Mouse (Mus musculus): ENCODE results near the gene Polg2. TPM values are rescaled to one million over a fixed set of nuclear protein-coding genes. Genes with fewer than 3 reads are reported as not detected.

Gene Polg2
- polyA plus RNA-seq (2012; rRNA removed): 10.1 and 10.7 TPM in 2 replicates

GRCm38 (mm10) chr11:106779388-106780088 is at the start of gene Polg2:
Gene Polg2 (minus strand): TSS chr11:106779537.

GRCm38 (mm10) chr11:106788775-106789459 is 9.6 kb upstream of the Polg2 start, which contains the start of the genes Ddx5 and Cep95:
Gene Ddx5 (minus strand): TSS chr11:106789185.
Gene Cep95 (plus strand): TSS chr11:106789252.

GRCm38 (mm10) chr11:106751039-106752018 is 28.0 kb downstream of the Polg2 start, which contains the start of gene Milr1:
Gene Milr1 (plus strand): TSS chr11:106751226.

GRCm38 (mm10) chr11:106750121-106750751 is 29.1 kb downstream of the Polg2 start, which contains the start of gene Pecam1:
Gene Pecam1 (minus strand): TSS chr11:106750628.

Other genes with a start within 250 kb of the Polg2 start
- 20.6 and 23.4 TPM in 2 replicates for gene Tex2, start 166.1 kb downstream of the Polg2 start, polyA plus RNA-seq (2012; rRNA removed)
- gene Pecam1, start 28.9 kb downstream of the Polg2 start, polyA plus RNA-seq (2012; rRNA removed): 20.6 and 26.2 TPM in 2 replicates
- 1.1 and 1.3 TPM in 2 replicates for gene Milr1, start 28.3 kb downstream of the Polg2 start, polyA plus RNA-seq (2012; rRNA removed)
- 734 and 945 TPM in 2 replicates for gene Ddx5, start 9.6 kb upstream of the Polg2 start, polyA plus RNA-seq (2012; rRNA removed)
- gene Cep95, start 9.7 kb upstream of the Polg2 start, polyA plus RNA-seq (2012; rRNA removed): 28.7 and 31.3 TPM in 2 replicates
- 23.4 and 24.8 TPM in 2 replicates for gene Smurf2, start 141.2 kb upstream of the Polg2 start, polyA plus RNA-seq (2012; rRNA removed)
- gene Kpna2, start 220.0 kb upstream of the Polg2 start, polyA plus RNA-seq (2012; rRNA removed): 161 and 219 TPM in 2 replicates
- gene 1810010H24Rik, start 246.1 kb upstream of the Polg2 start, polyA plus RNA-seq (2012; rRNA removed): 3.9 and 4.5 TPM in 2 replicates